Mouse (Mus musculus) kidney, adult 2 months (tissue): Measurements from ENCODE around the gene Magohb. TPM values are rescaled to one million over a fixed set of nuclear protein-coding genes. Genes with fewer than 3 reads are reported as not detected.

Source experiments
- DNase-seq: peaks from one replicate; pipeline ENCODE4 v3.0.0; 2021
- H3K27ac ChIP-seq: fragments of 200-500 bp; 2 replicates; pipeline ENCODE4 v1.5.1; 2012; ENCODE audit warnings: low read depth, low read length, control low read depth, inconsistent platforms; ENCODE audit not compliant: insufficient read depth
- H3K27me3 ChIP-seq: fragments of 200-500 bp; replicated peaks from 2 replicates; pipeline ENCODE4 v1.6.1; 2012; ENCODE audit warnings: mild to moderate bottlenecking, moderate library complexity, low read length, inconsistent platforms; ENCODE audit not compliant: control insufficient read depth, insufficient read depth
- H3K36me3 ChIP-seq: fragments of 200-500 bp; 2 replicates; pipeline ENCODE4 v1.6.1; 2012; ENCODE audit warnings: mild to moderate bottlenecking, moderate library complexity, low read length, inconsistent platforms; ENCODE audit not compliant: control insufficient read depth, insufficient read depth
- H3K4me1 ChIP-seq: fragments of 200-500 bp; 2 replicates; pipeline ENCODE4 v1.6.1; 2011; ENCODE audit warnings: low read length; ENCODE audit not compliant: control insufficient read depth, insufficient read depth
- H3K4me3 ChIP-seq: fragments of 200-500 bp; 2 replicates; pipeline ENCODE4 v1.5.1; 2011; ENCODE audit warnings: mild to moderate bottlenecking, low read depth, low read length, control low read depth; ENCODE audit not compliant: insufficient read depth
- CTCF ChIP-seq: fragments of 200-500 bp; conservative IDR thresholded peaks from 2 replicates; pipeline ENCODE4 v1.5.1; 2011; ENCODE audit warnings: low read depth, mild to moderate bottlenecking, control low read depth, low read length, moderate library complexity, mixed read lengths; ENCODE audit not compliant: insufficient read depth, insufficient read length
- POLR2A ChIP-seq: fragments of 200-500 bp; IDR thresholded peaks from one replicate; pipeline ENCODE4 v1.6.1; 2011; ENCODE audit warnings: low read depth, low read length, control low read depth
- WGBS: fragments of 180-500 bp; shearing (Covaris S2); methylation state at CpG from one replicate; pipeline ENCODE4 v1.1.7; 2018; 5-methylcytosine and 5-hydroxymethylcytosine counted together
- polyA plus RNA-seq: library from polyadenylated mRNA; depleted of rRNA; stranded (reverse); fragments of >200 nt; gene quantifications from 2 replicates; pipeline ENCODE4 v1.2.3, GENCODE M21; 2012; rRNA removed

Magohb gene
- 1.5 and 2.6 TPM in 2 replicates for polyA plus RNA-seq

- 2% methylated on average over 51 of the region's 51 CpGs for WGBS
- peak; percentile 86 for DNase-seq
- Histone ChIP-seq H3K36me3 (no peaks in the 10 kb centered on the region), H3K27me3 (no peaks in the 10 kb centered on the region), H3K4me3 (peak within 1 kb of the TSS; percentile 73), H3K27ac (peak within 1 kb of the TSS; percentile 39; the same call in 1 of the 2 replicates), H3K4me1 (peaks cover 5% of the 10 kb centered on the region; the same call in 1 of the 2 replicates)
- no peak for TF ChIP-seq CTCF
- no peak for TF ChIP-seq POLR2A
These were observed at the start of gene Magohb for GRCm38 (mm10) chr6:131292991-131293788. Magohb (minus strand) TSS chr6:131293244.

- TF ChIP-seq POLR2A: no peak
- TF ChIP-seq CTCF: no peak
- Histone ChIP-seq H3K36me3 (no peaks in the 10 kb centered on the region), H3K27ac (no peak overlapping the region), H3K4me1 (no peaks in the 10 kb centered on the region), H3K4me3 (no peak overlapping the region), H3K27me3 (no peaks in the 10 kb centered on the region)
- DNase-seq: no peak
- WGBS: 51% methylated on average over 3 of the region's 3 CpGs
These were observed 47.0 kb upstream of the Magohb start for GRCm38 (mm10) chr6:131340082-131340481.

GRCm38 (mm10) chr6:131339309-131339708 is 46.3 kb upstream of the Magohb start:
- Histone ChIP-seq H3K36me3 (no peaks in the 10 kb centered on the region), H3K27ac (no peak overlapping the region), H3K4me1 (no peaks in the 10 kb centered on the region), H3K4me3 (no peak overlapping the region), H3K27me3 (no peaks in the 10 kb centered on the region)
- no peak for DNase-seq
- 82% methylated on average over 3 of the region's 3 CpGs for WGBS
- TF ChIP-seq CTCF (no peak), POLR2A (no peak)

- WGBS: 78% methylated on average over 1 of the region's 1 CpGs
These were observed 45.7 kb upstream of the Magohb start for GRCm38 (mm10) chr6:131338787-131339186.

GRCm38 (mm10) chr6:131327076-131327475 is 34.0 kb upstream of the Magohb start:
- TF ChIP-seq CTCF (no peak), POLR2A (no peak)
- DNase-seq: no peak
- WGBS: 83% methylated on average over 2 of the region's 2 CpGs
- Histone ChIP-seq H3K36me3 (no peaks in the 10 kb centered on the region), H3K4me3 (no peak overlapping the region), H3K27me3 (no peaks in the 10 kb centered on the region), H3K27ac (no peak overlapping the region), H3K4me1 (no peaks in the 10 kb centered on the region)

More at GRCm38 (mm10) chr6:131338787-131339186, 45.7 kb upstream of the Magohb start:
- no peak for TF ChIP-seq POLR2A
- no peak for TF ChIP-seq CTCF
- H3K4me1 ChIP-seq: no peaks in the 10 kb centered on the region
- H3K36me3 ChIP-seq: no peaks in the 10 kb centered on the region
- H3K4me3 ChIP-seq: no peak overlapping the region
- H3K27ac ChIP-seq: no peak overlapping the region
- no peak for DNase-seq
- no peaks in the 10 kb centered on the region for H3K27me3 ChIP-seq

GRCm38 (mm10) chr6:131321854-131322639 is 29.0 kb upstream of the Magohb start:
- no peaks in the 10 kb centered on the region for H3K27me3 ChIP-seq
- no peak overlapping the region for H3K27ac ChIP-seq
- 42% methylated on average over 3 of the region's 3 CpGs for WGBS
- TF ChIP-seq CTCF: no peak
- no peak for TF ChIP-seq POLR2A
- H3K4me1 ChIP-seq: no peaks in the 10 kb centered on the region
- H3K4me3 ChIP-seq: no peak overlapping the region
- no peaks in the 10 kb centered on the region for H3K36me3 ChIP-seq
- DNase-seq: no peak
